Mouse (Mus musculus) gastrocnemius, adult 8-10 months (tissue): ENCODE measurements around the gene Ttc26. TPM values are rescaled to one million over a fixed set of nuclear protein-coding genes. Genes with fewer than 3 reads are reported as not detected.
"Not testable (repeated sequence)": the region's sequence is repeated elsewhere in the genome, so short reads cannot be mapped to it uniquely, and the experiment has no call there.

ENCODE experiments used
- DNase-seq, 2 experiments: peaks; one replicate each; pipeline ENCODE4 v3.0.0; 2022; ENCODE audit warnings: low spot score in 2 of 2
- total RNA-seq, 4 experiments: library from RNA; stranded (reverse); gene quantifications; 2 replicates each; pipeline ENCODE4 v1.2.4; 2022

Ttc26 gene
- total RNA-seq, 4 experiments from 2014 or later, result 0.48 to 2.7 (median 1.4) TPM

DNA sequence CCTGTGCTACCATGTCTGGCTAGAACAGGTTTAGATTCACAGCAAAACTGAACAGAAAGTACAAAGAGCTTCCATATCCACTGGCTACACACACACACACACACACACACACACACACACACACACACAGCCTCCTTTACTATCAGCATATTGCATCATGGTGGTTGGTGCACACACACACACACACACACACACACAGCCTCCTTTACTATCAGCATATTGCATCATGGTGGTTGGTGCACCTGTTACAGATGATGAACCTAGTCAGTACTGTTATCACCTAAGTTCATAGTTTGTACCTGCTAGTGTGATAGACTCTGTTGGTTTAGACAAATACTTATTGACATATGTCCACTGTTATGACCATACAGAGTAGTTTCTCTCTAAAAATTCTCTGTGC is 75.2 kb downstream of the Ttc26 start:
- not testable (repeated sequence) for DNase-seq

GRCm38 (mm10) chr6:38458075-38458474 is 76.8 kb downstream of the Ttc26 start:
- no peak for DNase-seq

- no peak for DNase-seq
Measured at GRCm38 (mm10) chr6:38469591-38469990, 88.3 kb downstream of the Ttc26 start.

Other genes with a start within 250 kb of the Ttc26 start
- under 1 TPM; 0.15 to 0.73 (median 0.24) TPM for gene D630045J12Rik, start 127.5 kb upstream of the Ttc26 start, total RNA-seq
- gene Zc3hav1l, start 82.2 kb upstream of the Ttc26 start, total RNA-seq, result under 1 TPM; 0.16 to 0.45 (median 0.18) TPM
- gene Zc3hav1, start 26.9 kb upstream of the Ttc26 start, total RNA-seq, result 1 to 10 TPM; 5.4 to 7.5 (median 6.2) TPM
- 10 to 100 TPM; 19.7 to 25.3 (median 22.7) TPM for gene Ubn2, start 52.5 kb downstream of the Ttc26 start, total RNA-seq
- gene Fmc1, start 152.0 kb downstream of the Ttc26 start, total RNA-seq, result 100 to 1,000 TPM; 140 to 186 (median 166) TPM
- 100 to 1,000 TPM in 2 of 4 experiments, 10 to 100 TPM in 2; 85.1 to 106 (median 96.3) TPM for gene Luc7l2, start 169.9 kb downstream of the Ttc26 start, total RNA-seq